Mouse (Mus musculus): ENCODE data around the gene Aspm. TPM values are rescaled to one million over a fixed set of nuclear protein-coding genes. Genes with fewer than 3 reads are reported as not detected.

Aspm gene
- total and polyA plus RNA-seq, 3 experiments = 15.1 to 137 (median 15.1) TPM

GRCm38 (mm10) chr1:139455226-139455869 is 776 bp downstream of the Aspm start:
- Histone ChIP-seq H3K4me1 (ENCODE audit: control insufficient read depth in 1 of 2, insufficient read depth in 2 of 2, low read length in 2 of 2) (peaks cover 0 to 10% of the 10 kb centered on the region in 2 experiments; a peak in 2 of 4 replicates), H3K27ac (ENCODE audit: control insufficient read depth, low read depth, low read length) (peak overlapping the region; percentile 83), H3K4me3 (ENCODE audit: control insufficient read depth in 1 of 2, insufficient read depth in 1 of 2, low read depth in 2 of 2, low read length in 2 of 2) (peak overlapping the region; percentile 85 to 98), H3K79me2 (ENCODE audit: control insufficient read depth, insufficient read depth, low read length, poor library complexity) (peaks cover 27% of the 10 kb centered on the region), H3K9ac (ENCODE audit: control insufficient read depth, low read depth, low read length, poor library complexity, severe bottlenecking) (peak overlapping the region; percentile 96), H3K9me3 (replicated peaks; ENCODE audit: insufficient read depth, low read length) (no peaks in the 10 kb centered on the region), H3K36me3 (ENCODE audit: control insufficient read depth in 1 of 2, insufficient read depth in 2 of 2, low read length in 2 of 2) (peaks cover 10 to 18% of the 10 kb centered on the region in 2 experiments), H3K27me3 (ENCODE audit: control insufficient read depth in 1 of 2, insufficient read depth in 2 of 2, low read length in 2 of 2) (no peaks in the 10 kb centered on the region)
- no peak for DNase-seq (ENCODE audit: low read depth, low spot score)
- TF ChIP-seq MYB (IDR thresholded peaks at IDR 0.05; ENCODE audit: low read depth, low read length) (0 out of 2 replicates have a peak, but pooled peaks have one; percentile 57), MAX (IDR thresholded peaks at IDR 0.05; ENCODE audit: low read length) (peak; percentile 63), MXI1 (IDR thresholded peaks at IDR 0.05; ENCODE audit: low read depth, low read length) (peak; percentile 83), MAZ (IDR thresholded peaks at IDR 0.05; ENCODE audit: low read depth, low read length) (no peak), ETS1 (IDR thresholded peaks at IDR 0.05; ENCODE audit: low read depth, low read length) (peak; percentile 54), RCOR1 (IDR thresholded peaks at IDR 0.05; ENCODE audit: low read depth, low read length) (0 out of 2 replicates have a peak, but pooled peaks have one; percentile 14), EP300 (IDR thresholded peaks at IDR 0.05; ENCODE audit: low read depth in 1 of 2, low read length in 2 of 2) (peak; percentile 24 to 47; a peak in 1 of 4 replicates), GATA1 (IDR thresholded peaks at IDR 0.05; ENCODE audit: low read depth, low read length) (peak; percentile 61), CHD1 (IDR thresholded peaks at IDR 0.05; ENCODE audit: low read depth, low read length) (0 out of 2 replicates have a peak, but pooled peaks have one; percentile 46), RAD21 (IDR thresholded peaks at IDR 0.05; ENCODE audit: low read depth, low read length) (no peak), POLR2AphosphoS2 (IDR thresholded peaks at IDR 0.05; ENCODE audit: low read length) (no peak), SIN3A (IDR thresholded peaks at IDR 0.05; ENCODE audit: low read length) (peak; percentile 80), UBTF (IDR thresholded peaks at IDR 0.05; ENCODE audit: borderline replicate concordance, insufficient read depth, low read depth, low read length) (0 out of 2 replicates have a peak, but pooled peaks have one; percentile 14), TCF12 (IDR thresholded peaks at IDR 0.05; ENCODE audit: low read depth, low read length) (peak; percentile 50; the same call in 1 of the 2 replicates), ZKSCAN1 (IDR thresholded peaks at IDR 0.05; ENCODE audit: low read depth, low read length) (no peak), E2F4 (IDR thresholded peaks at IDR 0.05; ENCODE audit: borderline replicate concordance, low read depth, low read length) (no peak), MYC (IDR thresholded peaks at IDR 0.05; ENCODE audit: low read depth, low read length) (peak; percentile 44)

- Histone ChIP-seq H3K4me3 (ENCODE audit: control insufficient read depth in 1 of 2, insufficient read depth in 1 of 2, low read depth in 2 of 2, low read length in 2 of 2) (no peak overlapping the region), H3K27ac (ENCODE audit: control insufficient read depth, low read depth, low read length) (no peak overlapping the region), H3K4me1 (ENCODE audit: control insufficient read depth in 1 of 2, insufficient read depth in 2 of 2, low read length in 2 of 2) (peaks cover 0 to 10% of the 10 kb centered on the region in 2 experiments; a peak in 2 of 4 replicates), H3K9me3 (replicated peaks; ENCODE audit: insufficient read depth, low read length) (no peaks in the 10 kb centered on the region), H3K79me2 (ENCODE audit: control insufficient read depth, insufficient read depth, low read length, poor library complexity) (peaks cover 24% of the 10 kb centered on the region), H3K9ac (ENCODE audit: control insufficient read depth, low read depth, low read length, poor library complexity, severe bottlenecking) (no peak overlapping the region), H3K36me3 (ENCODE audit: control insufficient read depth in 1 of 2, insufficient read depth in 2 of 2, low read length in 2 of 2) (peaks cover 13 to 47% of the 10 kb centered on the region in 2 experiments), H3K27me3 (ENCODE audit: control insufficient read depth in 1 of 2, insufficient read depth in 2 of 2, low read length in 2 of 2) (no peaks in the 10 kb centered on the region)
- TF ChIP-seq EP300 (IDR thresholded peaks at IDR 0.05; ENCODE audit: low read depth in 1 of 2, low read length in 2 of 2) (no peak), SIN3A (IDR thresholded peaks at IDR 0.05; ENCODE audit: low read length) (no peak), POLR2AphosphoS5 (IDR thresholded peaks at IDR 0.05; ENCODE audit: borderline replicate concordance, low read depth, low read length) (no peak), MAX (IDR thresholded peaks at IDR 0.05; ENCODE audit: low read length) (no peak), HCFC1 (IDR thresholded peaks at IDR 0.05; ENCODE audit: low read depth, low read length) (no peak), ZC3H11A (IDR thresholded peaks at IDR 0.05; ENCODE audit: low read depth, low read length) (no peak), ETS1 (IDR thresholded peaks at IDR 0.05; ENCODE audit: low read depth, low read length) (no peak), TAL1 (IDR thresholded peaks at IDR 0.05; ENCODE audit: low read length) (no peak), CTCF (IDR thresholded peaks at IDR 0.05 in 2 of 3, conservative IDR thresholded peaks at IDR 0.05 in 1 of 3; ENCODE audit: control insufficient read depth in 1 of 3, insufficient read depth in 1 of 3, low read depth in 2 of 3, low read length in 3 of 3, poor library complexity in 1 of 3, severe bottlenecking in 1 of 3) (no peak), MXI1 (IDR thresholded peaks at IDR 0.05; ENCODE audit: low read depth, low read length) (no peak), RCOR1 (IDR thresholded peaks at IDR 0.05; ENCODE audit: low read depth, low read length) (no peak), BHLHE40 (IDR thresholded peaks at IDR 0.05; ENCODE audit: borderline replicate concordance, low read depth, low read length) (no peak), ZKSCAN1 (IDR thresholded peaks at IDR 0.05; ENCODE audit: low read depth, low read length) (no peak), KAT2A (conservative IDR thresholded peaks at IDR 0.05; ENCODE audit: low read depth, low read length) (no peak)
- peak; percentile 15 for DNase-seq (ENCODE audit: low read depth, low spot score)
These were observed 6.2 kb downstream of the Aspm start for GRCm38 (mm10) chr1:139460807-139461206.
